Mouse (Mus musculus): ENCODE measurements around the gene Gimap9. TPM values are rescaled to one million over a fixed set of nuclear protein-coding genes. Genes with fewer than 3 reads are reported as not detected.

Gene Gimap9
- polyA plus RNA-seq, 3 experiments from 2014 or later: 236 to 293 (median 290) TPM

DNA sequence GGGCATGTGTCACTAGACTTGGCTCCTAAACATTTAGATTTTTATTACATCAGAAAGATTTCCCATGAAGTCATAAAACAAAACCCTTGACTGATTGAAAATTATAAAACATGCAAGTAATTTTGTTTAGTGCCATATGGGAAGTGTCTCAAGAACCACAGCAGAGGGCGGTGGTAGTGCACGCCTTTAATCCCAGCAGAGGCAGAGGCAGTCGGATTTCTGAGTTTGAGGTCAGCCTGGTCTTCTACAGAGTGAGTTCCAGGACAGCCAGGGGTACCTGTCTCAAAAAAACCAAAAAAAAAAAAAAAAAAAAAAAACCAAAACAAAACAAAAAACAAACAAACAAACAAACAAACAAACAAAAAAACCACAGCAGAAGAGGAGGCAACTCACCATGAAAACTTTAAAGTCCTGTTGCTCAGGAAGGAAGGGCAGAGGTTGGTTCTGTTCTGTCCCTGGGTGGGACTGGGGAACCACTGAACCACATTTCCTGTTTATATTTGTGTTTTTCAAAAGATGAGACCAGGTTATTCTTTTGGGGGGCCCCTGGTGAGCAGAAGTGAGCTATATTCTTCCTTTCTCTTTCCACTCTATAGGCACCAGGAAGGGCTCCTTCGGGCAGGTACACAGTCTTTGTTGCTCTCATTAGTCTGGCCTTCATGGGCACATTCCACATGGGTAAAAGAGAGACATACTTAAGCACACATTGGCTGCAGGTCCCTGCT is 21.1 kb downstream of the Gimap9 start:
- ATAC-seq: peak; percentile 44

DNA sequence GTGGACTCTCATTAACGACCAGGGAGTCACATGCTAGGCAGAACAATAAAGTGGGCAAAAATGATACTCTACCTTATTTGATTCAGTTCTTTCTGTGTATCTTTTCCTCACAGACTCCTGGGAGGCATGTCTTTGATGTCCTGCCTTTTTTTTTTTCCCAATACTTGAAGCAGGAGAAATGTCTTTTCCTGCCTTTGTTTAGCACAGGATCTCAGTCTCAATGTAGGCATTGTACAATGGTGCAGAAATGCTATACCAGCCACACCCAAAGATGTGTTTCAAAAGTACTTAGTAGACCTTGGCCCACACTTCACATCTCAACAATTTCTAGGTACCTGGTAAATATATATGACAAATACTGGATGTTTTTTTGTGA is 21.6 kb downstream of the Gimap9 start:
- ATAC-seq: no peak

DNA sequence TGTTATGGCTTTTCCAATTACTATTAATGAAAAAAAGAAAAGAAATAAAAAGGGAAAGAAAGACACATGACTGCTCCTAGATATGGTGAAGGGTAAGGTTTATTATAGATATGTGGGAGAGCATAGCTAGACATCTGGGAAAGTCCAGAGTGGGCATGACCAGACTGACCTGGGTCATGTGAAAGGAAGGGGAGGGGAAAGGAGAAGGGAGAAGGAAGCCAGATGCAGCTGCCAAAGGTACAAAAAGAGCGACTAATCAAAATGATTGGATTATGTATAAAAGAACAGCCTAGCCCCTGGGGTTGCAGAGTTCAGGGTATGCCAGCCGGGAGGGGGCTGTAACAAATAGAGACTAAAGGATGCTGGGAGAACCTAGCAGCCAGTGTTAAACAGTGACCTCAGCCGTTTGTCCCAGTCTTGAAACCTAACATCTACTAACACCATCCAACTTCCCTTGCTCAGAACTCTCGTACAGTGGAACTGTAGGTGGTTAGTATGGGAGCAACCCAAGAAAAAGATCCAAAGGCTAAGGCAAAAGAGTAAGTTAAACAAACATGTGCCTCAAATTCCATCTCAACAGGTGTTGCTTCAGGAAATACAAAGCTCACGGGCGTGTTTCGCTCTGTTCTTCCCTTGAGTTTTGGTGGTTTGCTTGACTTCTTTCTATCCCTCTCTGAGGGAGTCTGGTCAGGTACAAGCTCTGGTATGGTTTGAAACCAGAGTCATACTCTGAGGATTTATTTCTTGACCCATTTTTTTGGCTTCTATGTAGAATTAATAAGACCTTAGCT is 22.3 kb downstream of the Gimap9 start:
- ATAC-seq: no peak

DNA sequence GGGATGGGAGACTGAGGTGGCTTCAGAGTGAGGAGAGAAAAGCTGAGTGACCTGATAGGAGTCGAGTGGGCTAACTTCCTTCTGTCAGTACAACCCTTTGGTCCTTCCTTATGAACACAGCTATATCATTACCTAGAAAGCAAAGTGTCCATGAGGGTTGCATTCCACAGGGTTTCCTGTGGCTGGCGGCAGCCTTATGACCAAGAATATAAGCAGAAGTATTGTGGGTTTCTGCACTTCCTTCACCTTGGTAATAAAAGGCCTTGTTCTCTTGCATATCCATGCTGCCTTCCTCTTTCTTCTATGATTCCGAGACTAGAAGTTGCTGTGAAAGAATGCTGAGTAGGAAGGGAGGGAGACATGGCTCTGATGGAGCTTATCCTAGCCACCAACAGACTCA is 23.0 kb downstream of the Gimap9 start:
- ATAC-seq: no peak

DNA sequence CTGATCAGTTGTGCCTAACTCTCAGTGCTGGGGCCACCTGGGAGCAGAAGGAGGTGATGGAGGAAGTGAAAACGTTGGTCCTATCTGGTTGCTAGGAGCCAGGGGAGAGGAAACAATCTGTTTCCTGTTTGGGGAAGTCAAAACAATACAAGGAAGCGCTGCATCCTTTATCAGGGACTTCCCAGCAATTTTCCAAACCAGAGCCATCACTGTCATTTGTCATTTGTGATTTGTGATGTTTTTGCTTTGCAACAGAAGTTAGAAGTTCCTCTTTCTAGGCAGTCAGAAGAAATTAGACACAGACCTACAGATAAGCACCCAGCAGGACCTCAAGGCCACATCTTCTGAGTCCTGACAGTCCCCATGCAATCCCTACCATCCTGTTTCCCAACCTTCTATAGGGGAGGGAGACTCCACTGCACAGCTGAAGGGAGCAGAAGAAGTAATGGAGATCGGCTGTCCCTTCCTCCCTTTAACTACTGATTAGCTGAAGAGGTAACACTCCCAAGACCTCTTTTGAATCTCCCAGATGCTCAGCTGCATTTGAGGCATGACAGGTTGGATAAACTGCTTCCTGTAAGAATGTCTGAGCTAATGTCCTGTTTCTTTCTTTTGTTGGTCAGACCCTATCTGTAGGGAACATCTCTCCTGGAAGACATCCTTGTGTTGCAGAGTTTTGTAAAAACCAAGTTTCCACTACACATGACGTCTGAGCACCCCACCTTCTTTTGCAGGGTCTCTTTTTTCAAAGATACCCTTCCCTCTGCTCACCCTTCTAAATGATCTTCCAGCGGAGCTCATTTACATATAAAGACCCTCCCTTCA is 24.5 kb downstream of the Gimap9 start:
- ATAC-seq: peak; percentile 60

DNA sequence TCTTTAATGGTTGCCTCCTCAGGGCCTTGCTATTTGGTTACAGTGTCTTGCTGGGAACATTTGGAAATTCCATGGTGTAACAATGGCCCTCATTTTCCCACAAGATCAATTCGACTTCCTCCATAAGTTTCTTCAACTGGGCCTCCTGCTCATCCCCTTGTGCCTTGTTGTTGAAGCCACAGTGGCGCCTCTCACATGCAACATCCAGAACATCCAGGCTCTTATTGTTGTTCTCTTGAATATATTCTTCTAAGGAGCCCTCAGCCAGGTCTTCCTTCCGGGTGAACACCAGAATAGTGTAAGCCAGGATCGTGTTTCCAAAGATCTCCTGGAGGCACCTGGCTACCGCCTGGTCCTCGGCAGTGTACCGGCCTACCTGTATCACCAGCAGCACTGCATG is 26.2 kb downstream of the Gimap9 start:
- ATAC-seq: no peak

DNA sequence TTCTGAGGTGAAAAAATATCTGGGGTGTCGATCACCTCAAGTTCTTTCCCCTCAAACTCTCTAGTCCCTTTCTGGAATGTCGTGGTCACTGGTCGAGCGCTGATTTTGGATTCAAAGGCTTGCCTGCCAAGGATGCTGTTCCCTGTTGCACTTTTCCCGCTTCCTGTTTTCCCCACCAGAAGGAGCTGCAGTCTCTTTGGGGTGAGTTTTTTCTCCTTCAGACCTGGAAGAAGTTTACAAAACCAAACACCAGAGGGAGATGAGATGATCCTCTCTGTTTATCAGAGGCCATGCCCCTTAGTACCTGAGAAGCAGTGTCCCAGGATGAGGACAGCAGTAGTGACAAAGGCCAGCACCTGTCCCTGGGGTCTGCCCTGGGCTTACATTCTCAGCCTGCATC is 26.7 kb downstream of the Gimap9 start:
- ATAC-seq: no peak

DNA sequence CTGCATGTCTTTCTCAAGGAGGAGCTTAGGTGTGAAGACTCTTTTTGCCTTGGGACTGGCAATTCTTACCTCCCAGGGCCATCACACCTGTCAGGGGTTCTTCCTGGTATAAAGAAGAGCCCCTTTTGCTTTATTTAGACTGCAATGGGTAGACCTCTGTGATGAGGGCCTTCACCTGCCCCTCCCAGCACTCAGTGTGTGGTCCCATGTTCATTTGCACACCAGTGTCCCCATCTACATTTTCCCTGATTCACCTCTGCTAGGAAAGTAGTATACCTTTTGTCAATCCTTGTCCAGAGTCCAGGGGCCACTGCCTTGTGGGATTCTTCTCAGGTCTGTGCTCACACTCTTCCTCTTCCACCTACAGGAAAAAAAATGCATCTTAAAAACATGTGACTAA is 28.2 kb downstream of the Gimap9 start:
- ATAC-seq: no peak

DNA sequence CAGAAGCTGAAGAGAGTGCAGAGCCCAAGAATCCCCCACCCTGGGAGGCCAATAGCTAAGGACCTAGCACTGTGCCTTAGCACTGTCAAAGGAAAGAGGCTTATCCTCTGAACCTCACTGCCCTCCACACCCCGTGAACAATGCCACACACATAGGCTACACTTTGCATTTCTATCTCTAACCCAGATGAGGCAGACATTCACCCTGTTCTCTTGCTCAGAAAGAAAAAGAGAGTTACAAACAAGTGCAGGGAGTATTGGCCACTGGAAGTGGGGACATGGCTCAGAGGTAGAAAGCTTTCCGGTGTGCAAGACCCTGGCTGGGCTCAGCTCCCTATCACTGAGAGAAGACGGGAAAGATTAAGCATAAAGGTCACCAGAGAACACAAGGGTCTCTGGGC is 30.2 kb downstream of the Gimap9 start:
- ATAC-seq: no peak

DNA sequence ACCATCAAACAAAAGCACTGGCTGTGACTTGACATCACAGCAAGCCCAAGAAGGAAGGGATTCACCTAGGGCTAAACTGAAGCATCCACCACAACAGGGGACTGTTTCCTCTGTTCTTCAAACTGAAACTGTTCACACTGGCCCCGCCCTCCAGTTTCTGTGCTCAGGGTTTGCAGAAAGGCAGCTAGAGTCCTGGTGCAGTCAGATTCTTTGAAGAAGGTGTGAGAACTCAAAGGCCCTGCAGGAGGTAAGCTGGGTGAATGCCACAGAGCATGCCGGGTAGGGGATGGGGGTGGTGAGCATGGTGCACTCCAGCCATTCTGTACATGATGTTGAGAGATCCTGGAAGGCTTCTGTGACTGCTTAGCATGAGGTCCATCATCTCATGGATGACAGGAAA is 42.5 kb downstream of the Gimap9 start, which contains the start of the genes Gm28053 and Gimap7:
Gene Gm28053 (plus strand): TSS at position 153 of the 400 bp plus-strand sequence.
Gene Gimap7 (plus strand): TSS at position 167 of the 400 bp plus-strand sequence.
- ATAC-seq: peak; percentile 95

DNA sequence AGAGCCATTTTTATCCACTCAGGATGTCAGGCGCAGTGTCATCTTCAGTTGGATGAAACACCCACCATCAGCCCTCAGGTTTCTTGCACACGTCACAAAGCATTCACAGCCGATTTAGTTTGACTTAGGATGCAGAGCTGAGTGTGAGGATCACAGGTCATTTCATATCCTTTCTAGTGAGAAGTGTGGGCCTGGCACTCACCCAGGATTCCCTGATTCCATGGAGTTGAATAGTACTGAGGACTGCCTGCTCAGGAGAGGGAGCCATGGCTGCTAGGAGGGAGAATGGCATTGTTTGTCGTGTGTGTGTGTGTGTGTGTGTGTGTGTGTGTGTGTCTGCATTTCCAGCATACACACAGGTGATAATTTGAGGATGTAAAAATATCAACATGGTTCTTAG is 44.4 kb downstream of the Gimap9 start:
- ATAC-seq: peak; percentile 11

DNA sequence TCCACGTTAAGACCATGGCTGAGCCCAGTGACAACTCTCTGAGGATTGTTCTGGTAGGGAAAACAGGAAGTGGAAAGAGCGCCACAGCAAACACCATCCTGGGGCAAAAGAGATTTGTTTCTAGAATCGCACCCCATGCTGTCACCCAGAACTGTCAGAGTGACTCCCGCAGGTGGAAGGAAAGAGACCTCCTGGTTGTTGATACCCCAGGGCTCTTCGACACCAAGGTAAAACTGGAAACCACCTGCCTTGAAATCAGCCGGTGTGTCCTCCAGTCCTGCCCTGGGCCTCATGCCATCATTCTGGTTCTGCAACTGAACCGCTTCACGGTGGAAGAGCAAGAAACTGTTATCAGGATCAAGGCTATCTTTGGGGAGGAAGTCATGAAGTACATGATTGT is 47.5 kb downstream of the Gimap9 start:
- ATAC-seq: no peak

DNA sequence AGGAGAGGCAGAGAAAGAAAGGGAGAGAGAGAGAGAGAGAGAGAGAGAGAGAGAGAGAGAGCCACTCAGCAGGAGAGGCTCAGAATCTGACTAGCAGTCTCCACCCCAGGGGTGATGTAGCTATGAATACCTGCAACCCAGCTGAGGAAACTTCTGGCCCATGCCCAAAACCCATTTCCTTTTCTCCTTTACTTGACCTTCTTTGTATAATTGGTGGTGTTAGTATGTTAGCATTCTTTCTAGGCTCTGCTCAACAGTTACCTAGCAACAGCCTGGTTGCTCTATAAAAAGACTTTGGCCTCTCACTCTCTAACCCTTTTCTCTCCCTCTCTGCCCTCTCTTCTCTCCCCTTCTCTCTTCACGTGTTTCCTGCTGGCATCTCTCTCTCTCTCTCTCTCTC is 49.5 kb downstream of the Gimap9 start:
- peak; percentile 72 for ATAC-seq

DNA sequence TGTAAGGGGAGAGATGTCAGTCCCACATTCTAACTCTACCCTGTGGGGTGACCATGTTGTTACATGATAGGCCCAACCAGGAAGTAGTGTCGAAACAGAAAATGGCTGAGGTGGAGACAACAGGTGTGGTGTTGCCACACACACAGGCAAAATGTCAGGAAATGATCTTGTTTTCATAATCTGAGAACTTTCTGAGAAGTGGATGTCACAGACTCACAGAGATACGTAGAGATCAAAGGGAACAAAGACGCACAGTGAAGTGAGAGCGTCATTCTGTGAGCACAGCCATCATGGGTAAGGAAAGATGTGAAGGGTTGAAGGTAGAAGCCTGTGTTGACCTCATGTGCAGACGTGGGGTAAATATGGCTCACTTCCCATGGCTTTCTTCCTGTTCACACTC is 51.8 kb downstream of the Gimap9 start:
- peak; percentile 69 for ATAC-seq

Other genes starting within 250 kb of the Gimap9 start
- 10 to 100 TPM in 1 of 3 experiments, 1 to 10 TPM in 2; 4.5 to 10.4 (median 8.2) TPM for gene Zfp467, start 230.3 kb upstream of the Gimap9 start, polyA plus RNA-seq (2017; shearing (Covaris generic))
- 1 to 10 TPM in 1 of 3 experiments, under 1 TPM in 2; 0.54 to 1.2 (median 0.97) TPM for gene Sspo, start 227.9 kb upstream of the Gimap9 start, polyA plus RNA-seq (2017; shearing (Covaris generic))
- under 1 TPM in 1 of 3 experiments, not detected in 2; 0.57 TPM for gene Atp6v0e2, start 138.5 kb upstream of the Gimap9 start, polyA plus RNA-seq (2017; shearing (Covaris generic))
- 10 to 100 TPM; 27.5 to 40.7 (median 30.3) TPM for gene Lrrc61, start 121.3 kb upstream of the Gimap9 start, polyA plus RNA-seq (2017; shearing (Covaris generic))
- gene Rarres2, start 103.3 kb upstream of the Gimap9 start, polyA plus RNA-seq (2017; shearing (Covaris generic)): under 1 TPM in 1 of 3 experiments, not detected in 2; 0.35 TPM
- not detected for gene Gm45021, start 86.5 kb upstream of the Gimap9 start, polyA plus RNA-seq (2017; shearing (Covaris generic))
- 1 to 10 TPM; 2.7 to 6.3 (median 2.9) TPM for gene Repin1, start 82.2 kb upstream of the Gimap9 start, polyA plus RNA-seq (2017; shearing (Covaris generic))
- gene Gm44965, start 82.2 kb upstream of the Gimap9 start, polyA plus RNA-seq (2017; shearing (Covaris generic)): 1 to 10 TPM in 1 of 3 experiments, not detected in 2; 2.7 TPM
- gene Zfp775, start 74.1 kb upstream of the Gimap9 start, polyA plus RNA-seq (2017; shearing (Covaris generic)): 1 to 10 TPM; 4.5 to 7.7 (median 7.3) TPM
- gene AI854703, start 49.4 kb upstream of the Gimap9 start, polyA plus RNA-seq (2017; shearing (Covaris generic)): 1 to 10 TPM in 2 of 3 experiments, under 1 TPM in 1; 0.40 to 2.2 (median 2.1) TPM
- 100 to 1,000 TPM; 134 to 165 (median 146) TPM for gene Gimap8, start 28.9 kb upstream of the Gimap9 start, polyA plus RNA-seq (2017; shearing (Covaris generic))
- gene Gimap4, start 8.4 kb downstream of the Gimap9 start, polyA plus RNA-seq (2017; shearing (Covaris generic)): 1,000 to 10,000 TPM; 1,788 to 2,089 (median 1,869) TPM
- 1,000 to 10,000 TPM; 1,024 to 1,390 (median 1,261) TPM for gene Gimap6, start 32.1 kb downstream of the Gimap9 start, polyA plus RNA-seq (2017; shearing (Covaris generic))
- gene Gm28053, start 42.5 kb downstream of the Gimap9 start, polyA plus RNA-seq (2017; shearing (Covaris generic)): 10 to 100 TPM; 58.9 to 85.2 (median 59.9) TPM
- gene Gimap7, start 42.5 kb downstream of the Gimap9 start, polyA plus RNA-seq (2017; shearing (Covaris generic)): 100 to 1,000 TPM; 458 to 769 (median 564) TPM
- gene Gimap1, start 62.9 kb downstream of the Gimap9 start, polyA plus RNA-seq (2017; shearing (Covaris generic)): 100 to 1,000 TPM; 353 to 386 (median 354) TPM
- gene Gimap5, start 70.1 kb downstream of the Gimap9 start, polyA plus RNA-seq (2017; shearing (Covaris generic)): 100 to 1,000 TPM; 218 to 266 (median 236) TPM
- gene Gimap3, start 94.7 kb downstream of the Gimap9 start, polyA plus RNA-seq (2017; shearing (Covaris generic)): 1,000 to 10,000 TPM; 1,096 to 1,768 (median 1,751) TPM
- gene Tmem176a, start 164.8 kb downstream of the Gimap9 start, polyA plus RNA-seq (2017; shearing (Covaris generic)): 10 to 100 TPM; 13.3 to 32.6 (median 28.4) TPM
- gene Tmem176b, start 165.4 kb downstream of the Gimap9 start, polyA plus RNA-seq (2017; shearing (Covaris generic)): 10 to 100 TPM; 28.1 to 42.7 (median 29.5) TPM
- gene Aoc1, start 196.8 kb downstream of the Gimap9 start, polyA plus RNA-seq (2017; shearing (Covaris generic)): not detected

All from inflammation-experienced regulatory T-cells, adult 6 months (primary cell).